Mouse (Mus musculus): ENCODE measurements at regions not wholly inside any gene's neighbourhood (a gene's known extent, or its start where the extent isn't known, plus 50 kb on each side); places are given as distances from the start of the nearest gene placed in this dataset.

- WGBS = 18% methylated on average over 3 of the region's 3 CpGs
- Histone ChIP-seq H3K4me1 (ENCODE audit: control insufficient read depth, insufficient read depth, low read length) (no peaks in the 10 kb centered on the region), H3K27ac (ENCODE audit: control insufficient read depth, insufficient read depth, low read depth, low read length, poor library complexity) (no peak overlapping the region), H3K4me3 (replicated peaks; ENCODE audit: control insufficient read depth, low read depth, low read length) (no peak overlapping the region)
- no peak for TF ChIP-seq CTCF (IDR thresholded peaks at IDR 0.05; ENCODE audit: control insufficient read depth, insufficient read depth, low read length)
- TF ChIP-seq POLR2A (IDR thresholded peaks at IDR 0.05; ENCODE audit: borderline replicate concordance, control insufficient read depth, low read depth, low read length) = no peak
Measured at GRCm38 (mm10) chr10:99959279-99959678, 56.2 kb upstream of the Kitl start.

GRCm38 (mm10) chr10:99952486-99952885 lies 62.9 kb upstream of the Kitl start:
- Histone ChIP-seq H3K4me3 (replicated peaks; ENCODE audit: control insufficient read depth, low read depth, low read length) (no peak overlapping the region), H3K4me1 (ENCODE audit: control insufficient read depth, insufficient read depth, low read length) (no peaks in the 10 kb centered on the region), H3K27ac (ENCODE audit: control insufficient read depth, insufficient read depth, low read depth, low read length, poor library complexity) (no peak overlapping the region)
- no peak for TF ChIP-seq CTCF (IDR thresholded peaks at IDR 0.05; ENCODE audit: control insufficient read depth, insufficient read depth, low read length)
- no peak for TF ChIP-seq POLR2A (IDR thresholded peaks at IDR 0.05; ENCODE audit: borderline replicate concordance, control insufficient read depth, low read depth, low read length)
- WGBS = 77% methylated on average over 7 of the region's 7 CpGs

- TF ChIP-seq CTCF (IDR thresholded peaks at IDR 0.05; ENCODE audit: control insufficient read depth, insufficient read depth, low read length) (no peak), POLR2A (IDR thresholded peaks at IDR 0.05; ENCODE audit: borderline replicate concordance, control insufficient read depth, low read depth, low read length) (no peak)
- 69% methylated on average over 4 of the region's 4 CpGs for WGBS
- no peak overlapping the region for H3K4me3 ChIP-seq (replicated peaks; ENCODE audit: control insufficient read depth, low read depth, low read length)
- no peak overlapping the region for H3K27ac ChIP-seq (ENCODE audit: control insufficient read depth, insufficient read depth, low read depth, low read length, poor library complexity)
- no peaks in the 10 kb centered on the region for H3K4me1 ChIP-seq (ENCODE audit: control insufficient read depth, insufficient read depth, low read length)
Measured at GRCm38 (mm10) chr10:99951718-99952117, 63.7 kb upstream of the Kitl start.

GRCm38 (mm10) chr10:99951316-99951715 lies 64.1 kb upstream of the Kitl start:
- TF ChIP-seq CTCF (IDR thresholded peaks at IDR 0.05; ENCODE audit: control insufficient read depth, insufficient read depth, low read length) (no peak), POLR2A (IDR thresholded peaks at IDR 0.05; ENCODE audit: borderline replicate concordance, control insufficient read depth, low read depth, low read length) (no peak)
- Histone ChIP-seq H3K4me3 (replicated peaks; ENCODE audit: control insufficient read depth, low read depth, low read length) (no peak overlapping the region), H3K4me1 (ENCODE audit: control insufficient read depth, insufficient read depth, low read length) (no peaks in the 10 kb centered on the region), H3K27ac (ENCODE audit: control insufficient read depth, insufficient read depth, low read depth, low read length, poor library complexity) (no peak overlapping the region)
- 86% methylated on average over 6 of the region's 6 CpGs for WGBS

GRCm38 (mm10) chr10:99948740-99949139 lies 66.7 kb upstream of the Kitl start:
- H3K4me1 ChIP-seq (ENCODE audit: control insufficient read depth, insufficient read depth, low read length) = no peaks in the 10 kb centered on the region
- no peak overlapping the region for H3K4me3 ChIP-seq (replicated peaks; ENCODE audit: control insufficient read depth, low read depth, low read length)
- H3K27ac ChIP-seq (ENCODE audit: control insufficient read depth, insufficient read depth, low read depth, low read length, poor library complexity) = no peak overlapping the region
- TF ChIP-seq CTCF (IDR thresholded peaks at IDR 0.05; ENCODE audit: control insufficient read depth, insufficient read depth, low read length) (no peak), POLR2A (IDR thresholded peaks at IDR 0.05; ENCODE audit: borderline replicate concordance, control insufficient read depth, low read depth, low read length) (no peak)
- WGBS = 75% methylated on average over 3 of the region's 3 CpGs

- H3K27ac ChIP-seq (ENCODE audit: control insufficient read depth, insufficient read depth, low read depth, low read length, poor library complexity) = no peak overlapping the region
Measured at GRCm38 (mm10) chr10:99945418-99945817, 70.0 kb upstream of the Kitl start.

GRCm38 (mm10) chr10:99941665-99942064 lies 73.8 kb upstream of the Kitl start:
- TF ChIP-seq POLR2A (IDR thresholded peaks at IDR 0.05; ENCODE audit: borderline replicate concordance, control insufficient read depth, low read depth, low read length) (no peak), CTCF (IDR thresholded peaks at IDR 0.05; ENCODE audit: control insufficient read depth, insufficient read depth, low read length) (no peak)
- WGBS = 42% methylated on average over 11 of the region's 11 CpGs

More at GRCm38 (mm10) chr10:99945418-99945817, 70.0 kb upstream of the Kitl start:
- H3K4me3 ChIP-seq (replicated peaks; ENCODE audit: control insufficient read depth, low read depth, low read length) = no peak overlapping the region
- TF ChIP-seq CTCF (IDR thresholded peaks at IDR 0.05; ENCODE audit: control insufficient read depth, insufficient read depth, low read length) (no peak), POLR2A (IDR thresholded peaks at IDR 0.05; ENCODE audit: borderline replicate concordance, control insufficient read depth, low read depth, low read length) (no peak)
- WGBS = 77% methylated on average over 3 of the region's 3 CpGs
- H3K4me1 ChIP-seq (ENCODE audit: control insufficient read depth, insufficient read depth, low read length) = no peaks in the 10 kb centered on the region

GRCm38 (mm10) chr10:99938901-99939300 lies 76.5 kb upstream of the Kitl start:
- H3K4me1 ChIP-seq (ENCODE audit: control insufficient read depth, insufficient read depth, low read length) = no peaks in the 10 kb centered on the region
- H3K4me3 ChIP-seq (replicated peaks; ENCODE audit: control insufficient read depth, low read depth, low read length) = no peak overlapping the region
- TF ChIP-seq CTCF (IDR thresholded peaks at IDR 0.05; ENCODE audit: control insufficient read depth, insufficient read depth, low read length) (no peak), POLR2A (IDR thresholded peaks at IDR 0.05; ENCODE audit: borderline replicate concordance, control insufficient read depth, low read depth, low read length) (no peak)
- H3K27ac ChIP-seq (ENCODE audit: control insufficient read depth, insufficient read depth, low read depth, low read length, poor library complexity) = no peak overlapping the region
- 83% methylated on average over 6 of the region's 6 CpGs for WGBS

More at GRCm38 (mm10) chr10:99941665-99942064, 73.8 kb upstream of the Kitl start:
- Histone ChIP-seq H3K27ac (ENCODE audit: control insufficient read depth, insufficient read depth, low read depth, low read length, poor library complexity) (no peak overlapping the region), H3K4me3 (replicated peaks; ENCODE audit: control insufficient read depth, low read depth, low read length) (no peak overlapping the region), H3K4me1 (ENCODE audit: control insufficient read depth, insufficient read depth, low read length) (no peaks in the 10 kb centered on the region)
